Mouse (Mus musculus) heart, postnatal 0 days (tissue): ENCODE results near the gene Tead3. TPM values are rescaled to one million over a fixed set of nuclear protein-coding genes. Genes with fewer than 3 reads are reported as not detected.
"Not testable (repeated sequence)": the region's sequence is repeated elsewhere in the genome, so short reads cannot be mapped to it uniquely, and the experiment has no call there.

ENCODE experiments used
- ATAC-seq: fragments of 200-750 bp; cut with Nextera tagmentation; 2 replicates; pipeline ENCODE4 v1.8.0; 2017; ENCODE audit warnings: low read depth, moderate number of reproducible peaks, moderate library complexity; ENCODE audit not compliant: insufficient read depth
- DNase-seq: peaks from one replicate; pipeline ENCODE4 v3.0.0-alpha.2; 2016; ENCODE audit warnings: low spot score
- H3K27ac ChIP-seq: fragments of 300-500 bp; sonication (generic); 2 replicates; pipeline ENCODE4 v1.5.1; 2014; ENCODE audit warnings: low read depth, mild to moderate bottlenecking
- H3K27me3 ChIP-seq: fragments of 300-500 bp; sonication (generic); 2 replicates; pipeline ENCODE4 v1.6.1; 2014; ENCODE audit warnings: low read length, mixed read lengths; ENCODE audit not compliant: control insufficient read depth, insufficient read depth
- H3K36me3 ChIP-seq: fragments of 300-500 bp; sonication (generic); replicated peaks from 2 replicates; pipeline ENCODE4 v1.6.1; 2014; ENCODE audit warnings: low read length, mixed read lengths; ENCODE audit not compliant: control insufficient read depth, insufficient read depth
- H3K4me1 ChIP-seq: fragments of 300-500 bp; sonication (generic); 2 replicates; pipeline ENCODE4 v1.6.1; 2014; ENCODE audit warnings: antibody characterized with exemption; ENCODE audit not compliant: control insufficient read depth, insufficient read depth
- H3K4me2 ChIP-seq: fragments of 300-500 bp; sonication (generic); 2 replicates; pipeline ENCODE4 v1.6.1; 2014; ENCODE audit warnings: low read depth, mild to moderate bottlenecking, low read length, moderate library complexity
- H3K4me3 ChIP-seq: fragments of 300-500 bp; sonication (generic); 2 replicates; pipeline ENCODE4 v1.5.1; 2014; ENCODE audit warnings: low read depth, low read length
- H3K9ac ChIP-seq: fragments of 300-500 bp; sonication (generic); replicated peaks from 2 replicates; pipeline ENCODE4 v1.6.1; 2014; ENCODE audit warnings: low read depth, low read length, mixed read lengths
- H3K9me3 ChIP-seq: fragments of 300-500 bp; sonication (generic); replicated peaks from 2 replicates; pipeline ENCODE4 v1.6.1; 2016; ENCODE audit warnings: low read length; ENCODE audit not compliant: control insufficient read depth
- CTCF ChIP-seq: IDR thresholded peaks from 2 replicates; pipeline ENCODE4 v1.5.1; 2016; ENCODE audit warnings: antibody characterized with exemption, control low read depth, low read depth
- EP300 ChIP-seq: IDR thresholded peaks from 2 replicates; pipeline ENCODE4 v1.6.1; 2016; ENCODE audit warnings: antibody characterized with exemption, low read depth
- WGBS: fragments of 180-500 bp; shearing (Covaris S2); extraction: QIAGEN DNeasy Blood & Tissue Kit; methylation state at CpG from one replicate; pipeline ENCODE4 v1.1.7; 2014; 5-methylcytosine and 5-hydroxymethylcytosine counted together
- polyA plus RNA-seq: library from polyadenylated mRNA; unstranded; fragments of >200 nt; fragmentation: Nextera tagmentation; extraction: Ambion mirVana; gene quantifications from 2 replicates; pipeline ENCODE4 v1.2.1, GENCODE M21; 2015
- total RNA-seq: library from RNA; depleted of rRNA; stranded (reverse); fragments of >200 nt; gene quantifications from 2 replicates; pipeline ENCODE4 v1.2.3, GENCODE M21; 2014; ENCODE audit warnings: low replicate concordance

The Tead3 gene
- total and polyA plus RNA-seq, 2 experiments from 2014 or later = 3.2 to 13.1 TPM

DNA sequence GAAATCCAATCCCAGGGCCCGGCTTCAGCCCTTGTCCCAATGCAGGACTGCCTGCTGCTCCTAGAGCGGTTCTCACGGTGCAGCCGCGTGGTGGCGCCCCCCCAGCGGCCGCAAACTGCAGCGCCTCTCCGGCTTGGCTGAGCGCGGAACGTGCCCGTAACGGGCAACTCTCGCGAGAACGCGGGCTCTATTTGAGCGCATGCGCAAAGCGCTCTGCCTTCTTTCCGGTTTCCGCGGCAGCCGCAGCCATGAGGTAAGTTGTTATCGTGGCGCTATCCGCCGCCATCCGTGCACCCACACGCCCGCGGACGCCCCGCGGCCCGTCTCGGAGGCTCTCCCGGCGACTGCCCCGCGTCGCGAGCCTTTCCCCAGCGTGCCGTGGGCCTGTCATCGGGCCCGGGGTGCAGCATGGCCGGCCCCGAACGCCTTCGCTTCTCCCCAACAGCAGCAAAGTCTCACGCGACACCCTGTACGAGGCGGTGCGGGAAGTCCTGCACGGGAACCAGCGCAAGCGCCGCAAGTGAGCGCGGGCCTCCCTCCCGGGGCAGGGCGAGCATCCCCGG lies 22.2 kb downstream of the Tead3 start, which contains the start of gene Rpl10a:
TSS of gene Rpl10a (plus strand) at position 106 of the 563 bp plus-strand sequence.
- Histone ChIP-seq H3K4me2 (peak within 1 kb of the TSS; percentile 81), H3K27ac (peak within 1 kb of the TSS; percentile 93), H3K4me1 (peaks cover 18% of the 10 kb centered on the region), H3K4me3 (peak within 1 kb of the TSS; percentile 73), H3K9me3 (no peaks in the 10 kb centered on the region), H3K27me3 (no peaks in the 10 kb centered on the region), H3K36me3 (peaks cover 33% of the 10 kb centered on the region), H3K9ac (peak within 1 kb of the TSS; percentile 88)
- ATAC-seq (peak; percentile 89), DNase-seq (peak; percentile 96)
- under 1% methylated on average over 45 of the region's 67 CpGs for WGBS
- TF ChIP-seq CTCF (peak; percentile 84), EP300 (peak; percentile 99)

DNA sequence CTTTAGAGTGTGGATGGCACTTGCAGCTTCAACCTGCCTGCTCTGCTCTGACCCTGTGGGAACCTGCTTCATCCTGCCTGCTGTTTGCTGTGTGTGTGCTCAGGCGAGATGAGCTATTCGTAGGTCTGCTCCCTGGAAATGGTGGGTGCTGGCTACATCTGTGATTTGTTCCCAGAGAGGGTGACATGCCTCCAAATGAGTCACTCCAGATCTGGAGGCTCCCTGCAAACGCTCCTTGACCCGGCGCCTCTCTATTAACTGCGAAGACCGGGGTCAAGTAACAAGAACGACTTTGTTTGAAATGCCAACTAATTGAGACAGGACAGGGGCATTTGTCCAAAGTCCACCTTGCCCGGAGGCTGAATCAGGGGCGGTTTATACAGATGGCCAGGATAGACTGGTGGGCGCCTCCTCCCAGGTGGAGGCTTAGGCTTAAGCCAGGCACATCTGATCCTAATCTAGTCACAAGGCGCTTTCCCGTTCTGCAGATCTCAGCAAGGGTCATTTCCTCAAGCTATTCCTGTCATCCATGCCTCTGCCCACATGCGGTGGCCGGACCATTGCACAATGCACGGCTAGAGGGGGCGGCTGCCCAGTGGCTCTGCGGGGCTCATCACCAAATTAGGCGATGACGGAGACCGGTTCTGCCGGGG lies 22.8 kb downstream of the Tead3 start:
- ATAC-seq (peak; percentile 53; the same call in 1 of the 2 replicates), DNase-seq (no peak)
- Histone ChIP-seq H3K4me3 (peak overlapping the region; percentile 73), H3K27ac (peak overlapping the region; percentile 93), H3K4me2 (peak overlapping the region; percentile 81), H3K36me3 (peaks cover 33% of the 10 kb centered on the region), H3K9me3 (no peaks in the 10 kb centered on the region), H3K4me1 (peaks cover 18% of the 10 kb centered on the region), H3K9ac (peak overlapping the region; percentile 45), H3K27me3 (no peaks in the 10 kb centered on the region)
- TF ChIP-seq EP300 = no peak
- TF ChIP-seq CTCF = no peak
- 13% methylated on average over 22 of the region's 22 CpGs for WGBS

DNA sequence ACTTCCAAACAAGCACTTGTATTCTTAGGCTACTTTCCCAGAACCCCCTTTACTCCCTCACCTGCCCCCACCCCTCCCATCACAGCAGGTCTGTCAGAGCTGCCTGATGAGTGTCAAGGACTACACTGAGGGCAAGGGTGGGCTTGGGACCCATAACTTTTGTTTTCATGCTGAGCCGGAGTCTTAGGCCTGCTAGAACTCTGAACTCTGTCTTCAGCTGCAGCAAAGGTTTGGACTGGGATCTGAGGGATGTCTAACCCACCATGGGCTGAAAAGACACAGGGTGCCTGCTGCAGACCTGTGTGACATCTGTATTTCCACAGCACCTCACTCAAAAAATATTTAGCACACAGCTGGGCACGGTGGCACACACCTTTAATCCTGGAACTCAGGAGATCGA lies 23.7 kb downstream of the Tead3 start:
- Histone ChIP-seq H3K4me3 (no peak overlapping the region), H3K27ac (no peak overlapping the region), H3K9ac (no peak overlapping the region; the same call in 1 of the 2 replicates), H3K4me1 (peaks cover 18% of the 10 kb centered on the region), H3K4me2 (no peak overlapping the region), H3K9me3 (no peaks in the 10 kb centered on the region), H3K27me3 (no peaks in the 10 kb centered on the region), H3K36me3 (peaks cover 30% of the 10 kb centered on the region)
- TF ChIP-seq EP300 (no peak), CTCF (no peak)
- WGBS = 81% methylated on average over 3 of the region's 3 CpGs
- ATAC-seq (no peak), DNase-seq (no peak)

DNA sequence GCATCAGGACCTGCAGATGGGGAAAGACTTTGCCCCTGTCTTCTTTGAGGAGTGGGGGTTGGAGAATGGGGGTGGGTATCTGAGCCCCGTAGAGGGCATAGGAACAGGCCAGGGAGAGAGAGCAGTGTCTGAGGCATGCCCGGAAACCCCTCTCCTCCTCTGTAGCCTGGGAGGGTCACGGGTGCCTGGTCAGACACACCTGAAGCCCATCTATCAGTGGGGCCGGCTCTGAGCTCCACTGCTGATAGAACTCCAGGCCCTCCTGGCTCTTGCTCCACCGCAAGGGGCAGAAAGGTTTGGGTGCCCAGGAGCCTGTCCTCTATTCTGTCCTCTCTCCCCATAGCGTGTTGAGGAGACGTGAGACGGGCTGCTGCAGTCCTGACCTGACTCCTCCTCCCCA lies 24.9 kb downstream of the Tead3 start:
- no peak for DNase-seq
- no peaks in the 10 kb centered on the region for H3K9me3 ChIP-seq
- no peak overlapping the region for H3K27ac ChIP-seq

DNA sequence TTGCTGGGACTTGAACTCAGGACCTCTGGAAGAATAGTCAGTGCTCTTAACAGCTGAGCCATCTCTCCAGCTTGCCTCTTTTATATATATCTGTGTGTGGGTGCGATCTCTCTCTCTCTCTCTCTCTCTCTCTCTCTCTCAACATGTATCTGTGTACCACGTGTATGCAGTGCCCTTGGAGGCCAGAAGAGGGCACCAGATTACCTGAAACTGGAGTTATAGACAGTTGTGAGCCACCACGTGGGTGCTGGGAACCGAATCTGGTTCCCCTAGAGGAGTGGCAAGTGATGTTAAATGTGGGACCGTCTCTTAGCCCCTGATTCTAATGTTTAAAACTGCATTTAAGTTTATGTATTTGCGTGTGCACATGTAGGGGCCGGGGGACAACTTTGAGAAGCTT lies 26.2 kb downstream of the Tead3 start:
- not testable (repeated sequence) for H3K27me3 ChIP-seq, H3K27ac ChIP-seq, H3K9ac ChIP-seq, ATAC-seq, DNase-seq, H3K4me3 ChIP-seq, H3K9me3 ChIP-seq, H3K4me2 ChIP-seq
- 90% methylated on average over 7 of the region's 7 CpGs for WGBS
- H3K36me3 ChIP-seq = peaks cover 32% of the 10 kb centered on the region
- peaks cover 10% of the 10 kb centered on the region for H3K4me1 ChIP-seq

More for the DNA sequence above, 24.9 kb downstream of the Tead3 start:
- Histone ChIP-seq H3K36me3 (peaks cover 33% of the 10 kb centered on the region), H3K4me2 (no peak overlapping the region), H3K4me1 (peaks cover 18% of the 10 kb centered on the region), H3K27me3 (no peaks in the 10 kb centered on the region), H3K9ac (no peak overlapping the region), H3K4me3 (no peak overlapping the region)
- WGBS = 87% methylated on average over 7 of the region's 8 CpGs
- TF ChIP-seq EP300 = no peak
- no peak for TF ChIP-seq CTCF
- no peak for ATAC-seq
